Mouse (Mus musculus) forebrain, postnatal 0 days (tissue): ENCODE data around the gene Sult2b1. TPM values are rescaled to one million over a fixed set of nuclear protein-coding genes. Genes with fewer than 3 reads are reported as not detected.

Source experiments
- ATAC-seq: fragments of 200-750 bp; cut with Nextera tagmentation; 2 replicates; pipeline ENCODE4 v1.8.0; 2017; ENCODE audit warnings: mild to moderate bottlenecking, moderate library complexity
- DNase-seq: peaks from one replicate; pipeline ENCODE4 v3.0.0-alpha.2; 2015
- H3K27ac ChIP-seq: fragments of 300-500 bp; sonication (generic); 2 replicates; pipeline ENCODE4 v1.5.1; 2014; ENCODE audit warnings: low read depth, mild to moderate bottlenecking, antibody characterized with exemption, low read length, moderate library complexity, mixed read lengths
- H3K27me3 ChIP-seq: fragments of 300-500 bp; sonication (generic); 2 replicates; pipeline ENCODE4 v1.6.1; 2014; ENCODE audit warnings: mild to moderate bottlenecking, low read length, mixed read lengths; ENCODE audit not compliant: insufficient read depth
- H3K36me3 ChIP-seq: fragments of 300-500 bp; sonication (generic); 2 replicates; pipeline ENCODE4 v1.6.1; 2014; ENCODE audit warnings: mild to moderate bottlenecking, moderate library complexity; ENCODE audit not compliant: insufficient read depth
- H3K4me1 ChIP-seq: fragments of 300-500 bp; sonication (generic); 2 replicates; pipeline ENCODE4 v1.6.1; 2014; ENCODE audit warnings: antibody characterized with exemption; ENCODE audit not compliant: insufficient read depth
- H3K4me2 ChIP-seq: fragments of 300-500 bp; sonication (generic); 2 replicates; pipeline ENCODE4 v1.6.1; 2014; ENCODE audit warnings: low read depth, mild to moderate bottlenecking, moderate library complexity
- H3K4me3 ChIP-seq: fragments of 300-500 bp; sonication (generic); 2 replicates; pipeline ENCODE4 v1.5.1; 2014; ENCODE audit warnings: low read depth, low read length, mixed read lengths
- H3K9ac ChIP-seq: fragments of 300-500 bp; sonication (generic); 2 replicates; pipeline ENCODE4 v1.6.1; 2014; ENCODE audit warnings: mild to moderate bottlenecking
- H3K9me3 ChIP-seq: fragments of 300-500 bp; sonication (generic); 2 replicates; pipeline ENCODE4 v1.6.1; 2016; ENCODE audit warnings: low read length
- CTCF ChIP-seq: sonication (generic); IDR thresholded peaks from 2 replicates; pipeline ENCODE4 v1.5.1; 2016; ENCODE audit warnings: antibody characterized with exemption, control low read depth, low read depth
- WGBS: fragments of 180-500 bp; shearing (Covaris S2); extraction: QIAGEN DNeasy Blood & Tissue Kit; methylation state at CpG from one replicate; pipeline ENCODE4 v1.1.7; 2014; 5-methylcytosine and 5-hydroxymethylcytosine counted together
- polyA plus RNA-seq: library from polyadenylated mRNA; unstranded; fragments of >200 nt; fragmentation: Nextera tagmentation; extraction: Ambion mirVana; gene quantifications from 2 replicates; pipeline ENCODE4 v1.2.1, GENCODE M21; 2015
- total RNA-seq: library from RNA; depleted of rRNA; stranded (reverse); fragments of >200 nt; gene quantifications from 2 replicates; pipeline ENCODE4 v1.2.3, GENCODE M21; 2014

Sult2b1 gene
- total and polyA plus RNA-seq, 2 experiments from 2014 or later: 8.9 to 10.0 TPM

GRCm38 (mm10) chr7:45730727-45731431 is 53.6 kb downstream of the Sult2b1 start:
- ATAC-seq (no peak), DNase-seq (no peak)
- H3K27me3 ChIP-seq: no peaks in the 10 kb centered on the region
- H3K9me3 ChIP-seq: no peaks in the 10 kb centered on the region
- no peak overlapping the region for H3K4me3 ChIP-seq
- WGBS: 18% methylated on average over 16 of the region's 16 CpGs
- H3K36me3 ChIP-seq: peaks cover 12% of the 10 kb centered on the region
- H3K27ac ChIP-seq: no peak overlapping the region
- no peak overlapping the region for H3K9ac ChIP-seq
- TF ChIP-seq CTCF: peak; percentile 54
- no peaks in the 10 kb centered on the region for H3K4me1 ChIP-seq
- no peak overlapping the region for H3K4me2 ChIP-seq

- Histone ChIP-seq H3K9ac (no peak overlapping the region), H3K4me2 (no peak overlapping the region), H3K4me1 (no peaks in the 10 kb centered on the region), H3K4me3 (no peak overlapping the region), H3K9me3 (no peaks in the 10 kb centered on the region), H3K36me3 (peaks cover 38% of the 10 kb centered on the region), H3K27me3 (no peaks in the 10 kb centered on the region), H3K27ac (no peak overlapping the region)
- no peak for TF ChIP-seq CTCF
- WGBS: 94% methylated on average over 3 of the region's 3 CpGs
- DNase-seq (no peak), ATAC-seq (no peak)
Measured at GRCm38 (mm10) chr7:45727625-45728024, 56.8 kb downstream of the Sult2b1 start.

GRCm38 (mm10) chr7:45726419-45726818 is 58.0 kb downstream of the Sult2b1 start:
- peaks cover 49% of the 10 kb centered on the region for H3K36me3 ChIP-seq
- DNase-seq (no peak), ATAC-seq (no peak)
- no peak for TF ChIP-seq CTCF
- H3K4me1 ChIP-seq: no peaks in the 10 kb centered on the region
- WGBS: 93% methylated on average over 10 of the region's 10 CpGs
- H3K4me2 ChIP-seq: no peak overlapping the region
- H3K9me3 ChIP-seq: no peaks in the 10 kb centered on the region
- no peak overlapping the region for H3K27ac ChIP-seq
- H3K4me3 ChIP-seq: no peak overlapping the region
- no peaks in the 10 kb centered on the region for H3K27me3 ChIP-seq
- no peak overlapping the region for H3K9ac ChIP-seq

- ATAC-seq (no peak), DNase-seq (no peak)
- WGBS: 91% methylated on average over 11 of the region's 11 CpGs
- Histone ChIP-seq H3K4me3 (no peak within 1 kb of the TSS), H3K4me1 (no peaks in the 10 kb centered on the region), H3K9me3 (no peaks in the 10 kb centered on the region), H3K36me3 (peaks cover 56% of the 10 kb centered on the region), H3K27me3 (no peaks in the 10 kb centered on the region), H3K4me2 (no peak within 1 kb of the TSS), H3K27ac (no peak within 1 kb of the TSS), H3K9ac (no peak within 1 kb of the TSS)
- no peak for TF ChIP-seq CTCF
Measured at GRCm38 (mm10) chr7:45725713-45726112, 58.8 kb downstream of the Sult2b1 start, which contains the start of gene Spaca4. Gene Spaca4, minus strand, starts transcription at chr7:45725813.

- H3K4me3 ChIP-seq: no peak overlapping the region
- no peak overlapping the region for H3K27ac ChIP-seq
- H3K4me2 ChIP-seq: no peak overlapping the region
- H3K9me3 ChIP-seq: no peaks in the 10 kb centered on the region
- 92% methylated on average over 9 of the region's 9 CpGs for WGBS
- H3K36me3 ChIP-seq: peaks cover 60% of the 10 kb centered on the region
- DNase-seq (no peak), ATAC-seq (no peak)
- no peaks in the 10 kb centered on the region for H3K4me1 ChIP-seq
- TF ChIP-seq CTCF: no peak
- no peaks in the 10 kb centered on the region for H3K27me3 ChIP-seq
- no peak overlapping the region for H3K9ac ChIP-seq
Measured at GRCm38 (mm10) chr7:45725151-45725550, 59.3 kb downstream of the Sult2b1 start.

- Histone ChIP-seq H3K4me3 (no peak overlapping the region), H3K9ac (no peak overlapping the region), H3K36me3 (peaks cover 63% of the 10 kb centered on the region), H3K4me2 (no peak overlapping the region), H3K9me3 (no peaks in the 10 kb centered on the region), H3K27ac (no peak overlapping the region), H3K4me1 (peaks cover 3% of the 10 kb centered on the region; the same call in 1 of the 2 replicates), H3K27me3 (no peaks in the 10 kb centered on the region)
- ATAC-seq (no peak), DNase-seq (no peak)
- TF ChIP-seq CTCF: no peak
- WGBS: 91% methylated on average over 14 of the region's 14 CpGs
Measured at GRCm38 (mm10) chr7:45723781-45724180, 60.7 kb downstream of the Sult2b1 start.

- no peak overlapping the region for H3K4me3 ChIP-seq
- no peak for TF ChIP-seq CTCF
- H3K9ac ChIP-seq: no peak overlapping the region
- peaks cover 5% of the 10 kb centered on the region; the same call in 1 of the 2 replicates for H3K4me1 ChIP-seq
- ATAC-seq: no peak
- 91% methylated on average over 4 of the region's 4 CpGs for WGBS
- no peak for DNase-seq
- no peaks in the 10 kb centered on the region for H3K27me3 ChIP-seq
- H3K9me3 ChIP-seq: no peaks in the 10 kb centered on the region
- peaks cover 61% of the 10 kb centered on the region for H3K36me3 ChIP-seq
- H3K4me2 ChIP-seq: no peak overlapping the region
- H3K27ac ChIP-seq: no peak overlapping the region
Measured at GRCm38 (mm10) chr7:45723301-45723700, 61.2 kb downstream of the Sult2b1 start.
